Mouse (Mus musculus): ENCODE data around the gene Slc2a6.

The Slc2a6 gene

DNA sequence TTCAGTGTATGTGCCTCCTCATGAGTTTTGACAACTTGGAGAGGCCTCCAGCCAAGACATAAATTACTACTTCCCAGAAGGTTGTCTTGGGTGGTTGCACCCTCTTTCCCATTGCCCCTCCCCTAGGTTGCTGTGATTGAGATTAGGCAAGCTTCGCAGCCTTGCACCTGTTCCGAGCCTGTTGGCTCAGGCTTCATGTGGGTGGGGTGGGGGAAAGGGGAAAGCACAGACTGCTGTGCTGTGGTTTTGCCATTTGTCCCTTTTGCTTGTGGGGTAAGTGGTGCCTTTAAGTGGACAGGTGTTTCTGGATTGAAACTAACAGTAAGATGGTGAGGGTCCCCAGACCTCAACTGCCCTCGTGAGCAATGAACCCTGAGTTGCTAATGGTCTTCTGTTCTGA is 8.2 kb upstream of the Slc2a6 start:
- no peak for DNase-seq (ENCODE audit: low spot score in 2 of 2)

- no peak for DNase-seq (ENCODE audit: low spot score in 2 of 2)
Measured at GRCm38 (mm10) chr2:27032361-27032760, 4.6 kb upstream of the Slc2a6 start.

- no peak for DNase-seq (ENCODE audit: low spot score in 2 of 2)
Measured at GRCm38 (mm10) chr2:27028437-27029015, 728 bp upstream of the Slc2a6 start.

- DNase-seq (ENCODE audit: low spot score in 2 of 2): no peak
Measured at GRCm38 (mm10) chr2:27026857-27027617, 761 bp downstream of the Slc2a6 start.

GRCm38 (mm10) chr2:27026332-27026731 is 1.5 kb downstream of the Slc2a6 start:
- no peak for DNase-seq (ENCODE audit: low spot score in 2 of 2)

GRCm38 (mm10) chr2:27025545-27025944 is 2.3 kb downstream of the Slc2a6 start:
- DNase-seq (ENCODE audit: low spot score in 2 of 2): no peak

DNA sequence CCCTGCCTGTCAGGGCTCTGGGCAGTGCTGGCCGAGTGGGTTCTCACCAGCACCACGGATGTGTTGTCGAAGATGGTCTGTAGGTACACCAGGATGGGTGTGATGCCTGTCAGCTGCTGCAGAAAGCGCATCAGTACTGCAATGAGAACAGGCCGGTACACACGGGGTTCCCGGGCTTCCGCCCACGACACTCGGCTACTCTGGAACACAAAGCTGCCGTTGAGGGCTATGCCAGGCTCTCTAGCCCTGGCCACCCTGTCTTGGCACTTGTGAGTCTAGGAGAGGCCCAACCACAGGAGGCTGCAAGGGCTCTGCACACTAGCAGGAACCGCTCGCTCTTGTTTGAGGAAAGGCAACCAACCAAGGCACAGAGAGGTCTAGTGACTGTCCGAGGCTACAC is 3.7 kb downstream of the Slc2a6 start:
- DNase-seq (ENCODE audit: low spot score in 2 of 2): no peak

DNA sequence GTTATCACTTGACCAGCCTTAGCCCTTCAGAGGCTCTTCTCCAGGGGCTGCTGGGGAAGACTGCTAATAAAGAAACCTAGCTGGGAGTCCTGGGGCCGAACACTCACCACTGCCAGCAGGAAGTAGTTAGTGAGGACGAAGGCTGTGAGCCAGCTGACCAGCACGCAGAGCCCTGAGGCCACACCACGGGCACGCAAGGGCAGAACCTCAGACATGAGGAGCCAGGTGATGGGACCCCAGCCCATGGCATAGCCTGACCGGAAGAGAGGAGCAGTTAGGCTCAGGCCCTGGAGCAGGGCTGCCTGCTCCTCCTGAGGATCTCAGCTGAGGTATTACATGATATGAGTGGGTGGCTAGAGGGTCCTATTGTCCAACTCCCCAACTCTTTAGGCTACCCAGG is 5.2 kb downstream of the Slc2a6 start:
- no peak for DNase-seq (ENCODE audit: low spot score in 2 of 2)

DNA sequence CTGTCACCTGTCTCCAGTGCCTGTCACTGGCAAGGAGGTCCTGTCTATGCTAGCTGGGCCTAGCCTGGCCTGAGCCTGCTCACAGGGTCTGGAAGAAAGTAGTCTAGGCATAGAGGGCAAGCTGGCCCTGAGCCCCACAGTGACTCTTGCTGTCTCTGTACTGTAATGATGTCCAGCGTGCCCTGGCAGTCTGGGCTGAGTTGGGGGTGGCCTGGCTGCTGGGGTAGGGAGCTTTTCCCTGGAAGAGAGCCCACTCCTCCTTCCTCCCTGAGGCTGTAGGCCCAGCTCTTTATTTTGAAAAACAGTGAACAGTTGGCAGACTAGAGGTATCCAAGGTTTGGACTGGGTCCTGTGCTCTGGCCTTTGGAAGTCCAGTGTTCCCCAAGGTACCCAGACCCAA is 6.7 kb downstream of the Slc2a6 start:
- no peak for DNase-seq (ENCODE audit: low spot score in 2 of 2)

- no peak for DNase-seq (ENCODE audit: low spot score in 2 of 2)
Measured at GRCm38 (mm10) chr2:27019530-27019929, 8.3 kb downstream of the Slc2a6 start.

GRCm38 (mm10) chr2:27017802-27018201 is 10.0 kb downstream of the Slc2a6 start:
- peak in 1 of 2 experiments; percentile 70 for DNase-seq (ENCODE audit: low spot score in 2 of 2)

DNA sequence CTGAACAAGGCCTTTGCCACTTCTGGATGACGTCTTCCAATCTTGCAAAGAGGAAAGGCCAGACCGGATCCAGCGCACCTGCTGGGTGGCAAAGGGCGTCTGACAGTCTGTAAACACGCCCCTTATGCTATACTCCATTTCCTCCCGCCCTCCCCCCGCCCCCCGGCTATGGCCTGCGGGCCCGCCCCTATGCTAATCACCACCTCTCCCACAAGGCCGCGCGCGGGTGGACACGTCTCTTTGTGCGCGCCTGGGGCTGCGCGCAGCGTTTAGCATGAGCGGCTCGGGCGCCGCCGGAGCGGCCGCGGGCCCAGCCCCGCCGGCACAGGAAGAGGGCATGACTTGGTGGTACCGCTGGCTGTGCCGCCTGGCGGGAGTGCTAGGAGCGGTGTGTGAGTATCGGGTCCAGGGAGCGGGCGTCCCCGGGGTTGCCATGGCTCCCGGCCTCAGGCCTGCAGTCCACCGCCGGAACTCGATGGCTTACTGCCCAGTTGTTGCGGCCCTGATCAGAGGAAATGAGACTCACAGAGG is 18.0 kb downstream of the Slc2a6 start, which contains the start of gene Cacfd1:
Gene Cacfd1 (plus strand): TSS at position 213 of the 531 bp plus-strand sequence.
- DNase-seq (ENCODE audit: low spot score in 2 of 2): peak; percentile 71 to 76

DNA sequence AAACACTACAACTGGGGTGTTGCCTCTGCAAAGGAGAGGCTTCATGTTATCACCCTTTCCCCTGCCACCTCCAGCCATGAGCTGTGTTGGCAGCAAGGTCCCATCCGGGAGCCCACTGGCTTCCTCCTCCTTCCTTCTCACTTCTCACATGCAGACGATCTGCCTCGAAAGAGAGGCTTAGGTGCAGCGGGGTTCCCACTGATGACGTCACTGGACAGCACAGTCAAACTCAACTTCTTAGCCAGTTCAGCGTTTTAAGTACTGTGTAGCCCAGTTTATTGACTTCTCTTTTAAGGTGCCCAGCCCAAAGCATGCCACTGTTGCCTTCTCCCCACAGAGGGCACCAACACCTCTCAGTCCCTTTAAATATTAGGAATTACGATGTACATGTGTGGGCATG is 20.1 kb downstream of the Slc2a6 start:
- DNase-seq (ENCODE audit: low spot score in 2 of 2): no peak

DNA sequence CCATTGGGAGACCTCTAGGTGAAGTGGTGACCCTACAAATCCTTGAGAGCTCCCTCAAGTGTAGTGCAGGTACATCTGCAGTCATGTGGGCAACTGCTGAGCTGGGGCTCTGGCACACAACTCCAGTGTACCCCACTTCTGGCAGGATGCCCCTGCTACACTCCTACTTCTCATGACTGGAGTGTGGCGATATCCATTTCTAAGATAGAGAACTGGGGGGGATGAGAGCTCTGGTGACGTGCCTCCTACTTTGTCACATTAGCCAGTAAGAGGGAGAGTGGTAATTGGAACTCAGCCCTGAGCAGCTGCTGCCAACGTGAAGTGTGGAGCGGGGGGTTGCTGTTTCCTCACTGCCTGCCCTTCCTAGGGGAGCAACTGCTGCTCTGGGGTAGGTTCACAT is 21.5 kb downstream of the Slc2a6 start:
- no peak for DNase-seq (ENCODE audit: low spot score in 2 of 2)

- DNase-seq (ENCODE audit: low spot score in 2 of 2): no peak
Measured at GRCm38 (mm10) chr2:26997993-26998392, 29.8 kb downstream of the Slc2a6 start.

GRCm38 (mm10) chr2:26997498-26997897 is 30.3 kb downstream of the Slc2a6 start:
- no peak for DNase-seq (ENCODE audit: low spot score in 2 of 2)

DNA sequence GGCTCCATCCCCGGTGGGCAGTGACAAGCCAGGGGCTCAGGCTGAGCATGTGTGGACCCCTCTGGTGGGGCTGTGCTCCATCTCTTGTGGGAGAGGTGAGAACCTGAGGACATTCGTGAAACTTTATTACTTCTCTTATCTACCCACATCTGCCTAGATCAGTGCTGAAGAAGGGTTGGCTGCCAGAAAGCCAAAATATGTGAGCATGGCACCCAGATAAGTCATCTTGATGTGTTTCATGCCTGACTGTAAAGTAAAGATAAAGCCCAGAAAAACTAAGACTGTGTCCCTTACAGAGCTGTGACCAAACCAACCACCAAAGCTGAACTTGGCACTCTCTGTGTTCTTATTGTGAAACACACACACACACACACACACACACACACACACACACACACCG is 33.9 kb downstream of the Slc2a6 start:
- no peak for DNase-seq (ENCODE audit: low spot score in 2 of 2)

- DNase-seq (ENCODE audit: low spot score in 2 of 2): no peak
Measured at GRCm38 (mm10) chr2:26984640-26985039, 43.2 kb downstream of the Slc2a6 start.

- no peak for DNase-seq (ENCODE audit: low spot score in 2 of 2)
Measured at GRCm38 (mm10) chr2:26984179-26984578, 43.6 kb downstream of the Slc2a6 start.

GRCm38 (mm10) chr2:26980361-26980760 is 47.4 kb downstream of the Slc2a6 start:
- DNase-seq (ENCODE audit: low spot score in 2 of 2): no peak

DNA sequence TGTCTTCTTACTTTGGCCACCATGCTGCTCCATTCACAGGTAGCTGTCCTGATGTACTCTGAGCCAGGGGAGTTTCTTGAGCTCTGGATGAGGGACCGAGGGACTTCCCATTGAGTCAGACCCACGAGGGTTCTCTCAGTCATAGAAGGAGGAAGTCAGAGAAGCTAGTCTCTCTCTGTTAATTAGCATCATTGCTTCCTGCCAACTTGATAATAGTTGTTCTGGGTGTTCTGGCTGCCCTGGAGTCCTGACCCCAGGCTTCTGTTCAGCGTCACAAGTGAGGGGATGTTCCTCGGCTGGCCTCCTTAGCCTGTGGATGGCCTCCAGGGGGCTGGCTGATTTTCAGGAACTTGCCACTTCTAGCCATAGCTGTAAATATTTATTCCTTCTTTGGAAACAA is 53.8 kb downstream of the Slc2a6 start:
- no peak for DNase-seq (ENCODE audit: low spot score in 2 of 2)

- DNase-seq (ENCODE audit: low spot score in 2 of 2): no peak
Measured at GRCm38 (mm10) chr2:26973116-26973515, 54.7 kb downstream of the Slc2a6 start, which contains the start of gene Adamts13. Adamts13 (plus strand) TSS chr2:26973416.

Measured in frontal cortex, postnatal 14 days (tissue).